Mouse (Mus musculus): ENCODE measurements around the gene Camp.

DNA sequence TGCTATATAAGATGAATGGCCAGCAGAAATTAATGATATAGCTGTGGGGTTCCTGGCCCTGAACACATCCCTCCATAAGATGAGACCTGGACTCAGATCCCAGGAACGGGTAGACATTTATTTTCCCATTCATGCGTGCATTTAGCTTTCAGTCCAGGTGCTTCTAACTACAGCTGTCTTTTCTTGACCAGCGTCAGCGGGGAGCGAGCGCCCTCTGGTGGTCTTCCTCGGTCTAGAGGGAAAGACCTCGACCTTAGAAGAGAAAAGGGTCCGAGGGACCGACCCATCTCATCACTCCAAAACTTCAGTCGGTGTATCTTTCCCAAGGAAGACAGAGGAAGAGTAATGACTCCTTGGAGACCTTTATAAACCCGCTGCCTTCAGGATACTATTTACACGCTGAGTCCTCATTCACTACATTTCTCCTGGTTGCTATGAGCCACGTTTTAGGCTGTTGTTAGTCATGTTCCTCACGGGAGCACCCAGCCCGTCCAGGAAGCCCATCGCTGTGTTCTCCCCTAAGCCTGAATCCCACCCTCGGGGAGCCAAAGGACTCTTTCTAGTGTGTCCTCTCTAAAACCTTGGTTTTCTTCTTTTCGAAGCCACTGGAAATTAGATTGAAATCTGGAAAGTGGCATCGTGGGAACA is 13.1 kb upstream of the Camp start:
- TF ChIP-seq CTCF (conservative IDR thresholded peaks at IDR 0.05; ENCODE audit: low read length) (peak; percentile 86), POU5F1 (IDR thresholded peaks at IDR 0.05; ENCODE audit: borderline replicate concordance, low read length) (no peak), NANOG (IDR thresholded peaks at IDR 0.05; ENCODE audit: borderline replicate concordance, low read length) (no peak)
